Mouse (Mus musculus) MEL (cell line): ENCODE results near the gene Ahcyl1. TPM values are rescaled to one million over a fixed set of nuclear protein-coding genes. Genes with fewer than 3 reads are reported as not detected.
"Not testable (repeated sequence)": the region's sequence is repeated elsewhere in the genome, so short reads cannot be mapped to it uniquely, and the experiment has no call there.

ENCODE experiments used
- DNase-seq: peaks from one replicate; pipeline ENCODE4 v3.0.0; 2011; ENCODE audit warnings: low read depth, low spot score
- H3K27ac ChIP-seq: 2 replicates; pipeline ENCODE4 v1.5.1; 2012; ENCODE audit warnings: low read depth, mild to moderate bottlenecking, control low read depth, low read length, moderate library complexity; ENCODE audit not compliant: control insufficient read depth
- H3K27me3 ChIP-seq, 2 experiments: fragments of 150-350 bp in 1 of 2; sonication (generic) in 1 of 2; 2 replicates each; pipeline ENCODE4 v1.6.1; 2012; ENCODE audit warnings: low read length in 2 of 2, mild to moderate bottlenecking in 2 of 2, improper control_type of control experiment in 1 of 2, moderate library complexity in 1 of 2; ENCODE audit not compliant: insufficient read depth in 2 of 2, control insufficient read depth in 1 of 2
- H3K36me3 ChIP-seq, 2 experiments: 2 replicates each; pipeline ENCODE4 v1.6.1; 2012 to 2014; ENCODE audit warnings: low read length in 2 of 2, improper control_type of control experiment in 1 of 2, inconsistent platforms in 1 of 2, mild to moderate bottlenecking in 1 of 2; ENCODE audit not compliant: insufficient read depth in 2 of 2, control insufficient read depth in 1 of 2
- H3K4me1 ChIP-seq, 2 experiments: fragments of 150-350 bp in 1 of 2; sonication (generic) in 1 of 2; 2 replicates each; pipeline ENCODE4 v1.6.1; 2012; ENCODE audit warnings: low read length in 2 of 2, improper control_type of control experiment in 1 of 2, mild to moderate bottlenecking in 1 of 2; ENCODE audit not compliant: insufficient read depth in 2 of 2, control insufficient read depth in 1 of 2
- H3K4me3 ChIP-seq, 2 experiments: fragments of 150-350 bp in 1 of 2; sonication (generic) in 1 of 2; 2 replicates each; pipeline ENCODE4 v1.5.1; 2012; ENCODE audit warnings: low read depth in 2 of 2, low read length in 2 of 2, mild to moderate bottlenecking in 2 of 2, moderate library complexity in 2 of 2, control low read depth in 1 of 2, improper control_type of control experiment in 1 of 2; ENCODE audit not compliant: control insufficient read depth in 1 of 2, insufficient read depth in 1 of 2
- H3K79me2 ChIP-seq: 2 replicates; pipeline ENCODE4 v1.6.1; 2012; ENCODE audit warnings: mild to moderate bottlenecking, low read length, moderate library complexity; ENCODE audit not compliant: control insufficient read depth, poor library complexity, insufficient read depth
- H3K9ac ChIP-seq: 2 replicates; pipeline ENCODE4 v1.6.1; 2012; ENCODE audit warnings: low read depth, mild to moderate bottlenecking, control low read depth, low read length, moderate library complexity; ENCODE audit not compliant: control insufficient read depth, poor library complexity, severe bottlenecking
- H3K9me3 ChIP-seq: fragments of 150-350 bp; sonication (generic); replicated peaks from 2 replicates; pipeline ENCODE4 v1.6.1; 2012; ENCODE audit warnings: mild to moderate bottlenecking, low read length, improper control_type of control experiment, moderate library complexity; ENCODE audit not compliant: insufficient read depth
- BHLHE40 ChIP-seq: IDR thresholded peaks from 2 replicates; pipeline ENCODE4 v1.6.1; 2012; ENCODE audit warnings: low read depth, mild to moderate bottlenecking, inconsistent platforms, low read length, improper control_type of control experiment, borderline replicate concordance
- CHD1 ChIP-seq: IDR thresholded peaks from 2 replicates; pipeline ENCODE4 v1.6.1; 2012; ENCODE audit warnings: low read depth, mild to moderate bottlenecking, inconsistent platforms, low read length, improper control_type of control experiment
- ELF1 ChIP-seq: IDR thresholded peaks from 2 replicates; pipeline ENCODE4 v1.6.1; 2014; ENCODE audit warnings: low read depth, mild to moderate bottlenecking, inconsistent platforms, low read length, improper control_type of control experiment, moderate library complexity
- EP300 ChIP-seq, 2 experiments: IDR thresholded peaks; 2 replicates each; pipeline ENCODE4 v1.6.1; 2011; ENCODE audit warnings: improper control_type of control experiment in 2 of 2, low read length in 2 of 2, low read depth in 1 of 2, mild to moderate bottlenecking in 1 of 2
- MAX ChIP-seq: IDR thresholded peaks from 2 replicates; pipeline ENCODE4 v1.6.1; 2011; ENCODE audit warnings: low read length, improper control_type of control experiment
- MYB ChIP-seq: IDR thresholded peaks from 2 replicates; pipeline ENCODE4 v1.6.1; 2011; ENCODE audit warnings: mild to moderate bottlenecking, low read depth, low read length, improper control_type of control experiment
- POLR2A ChIP-seq, 2 experiments: IDR thresholded peaks; 2 replicates each; pipeline ENCODE4 v1.6.1; 2011 to 2012; ENCODE audit warnings: low read length in 2 of 2, mild to moderate bottlenecking in 2 of 2, control low read depth in 1 of 2, improper control_type of control experiment in 1 of 2, low read depth in 1 of 2, moderate library complexity in 1 of 2; ENCODE audit not compliant: control insufficient read depth in 1 of 2, insufficient read depth in 1 of 2, poor library complexity in 1 of 2
- POLR2AphosphoS2 ChIP-seq: IDR thresholded peaks from 2 replicates; pipeline ENCODE4 v1.6.1; 2011; ENCODE audit warnings: low read length, improper control_type of control experiment
- POLR2AphosphoS5 ChIP-seq: IDR thresholded peaks from 2 replicates; pipeline ENCODE4 v1.6.1; 2012; ENCODE audit warnings: low read depth, borderline replicate concordance, mild to moderate bottlenecking, inconsistent platforms, low read length, moderate library complexity, mixed read lengths
- RCOR1 ChIP-seq: IDR thresholded peaks from 2 replicates; pipeline ENCODE4 v1.6.1; 2012; ENCODE audit warnings: low read depth, mild to moderate bottlenecking, inconsistent platforms, low read length, improper control_type of control experiment
- TBP ChIP-seq: IDR thresholded peaks from 2 replicates; pipeline ENCODE4 v1.8.0; 2011; ENCODE audit warnings: low read depth, low read length, improper control_type of control experiment
- USF2 ChIP-seq, 2 experiments: IDR thresholded peaks; 2 replicates each; pipeline ENCODE4 v1.6.1; 2011 to 2012; ENCODE audit warnings: improper control_type of control experiment in 2 of 2, low read length in 2 of 2, borderline replicate concordance in 1 of 2, inconsistent platforms in 1 of 2, low read depth in 1 of 2, mild to moderate bottlenecking in 1 of 2; ENCODE audit not compliant: insufficient read depth in 1 of 2
- polyA plus RNA-seq, 2 experiments: library from polyadenylated mRNA; stranded (reverse) in 1 of 2; unstranded in 1 of 2; fragments of >175 nt in 1 of 2; fragments of >200 nt in 1 of 2; gene quantifications; 2 replicates each; pipeline versions ENCODE4 v1.2.1 to v1.2.4; 2012; ENCODE audit warnings: low replicate concordance in 2 of 2, low read depth in 1 of 2; ENCODE audit not compliant: insufficient read length in 2 of 2, insufficient read depth in 1 of 2, missing spikeins in 1 of 2
- total RNA-seq: library from RNA; depleted of rRNA; stranded (reverse); fragments of 300-350 nt; gene quantifications from 2 replicates; pipeline ENCODE4 v1.2.3, GENCODE M21; 2012

The Ahcyl1 gene
- total and polyA plus RNA-seq, 3 experiments = 28.0 to 105 (median 104) TPM

GRCm38 (mm10) chr3:107737609-107738190, 41.3 kb upstream of the Ahcyl1 start:
- Histone ChIP-seq H3K36me3 (no peaks in the 10 kb centered on the region), H3K9ac (no peak overlapping the region), H3K27ac (no peak overlapping the region)
- TF ChIP-seq RCOR1 (no peak), USF2 (IDR thresholded peaks at IDR 0.05; ENCODE audit: borderline replicate concordance in 1 of 2, insufficient read depth in 1 of 2, low read depth in 1 of 2, low read length in 2 of 2) (no peak), POLR2AphosphoS5 (no peak)
- TF ChIP-seq, all 39 proteins: peak for 0
- no peaks in the 10 kb centered on the region for H3K79me2 ChIP-seq
- H3K27me3 ChIP-seq = peaks cover 14 to 15% of the 10 kb centered on the region in 2 experiments
- no peak overlapping the region for H3K4me3 ChIP-seq
- no peaks in the 10 kb centered on the region for H3K9me3 ChIP-seq
- no peak for DNase-seq
- H3K4me1 ChIP-seq = no peaks in the 10 kb centered on the region

- H3K4me1 ChIP-seq, H3K9me3 ChIP-seq, H3K79me2 ChIP-seq, H3K36me3 ChIP-seq, H3K4me3 ChIP-seq, H3K9ac ChIP-seq, DNase-seq, H3K27ac ChIP-seq: not testable (repeated sequence)
- H3K27me3 ChIP-seq = peaks cover 18 to 26% of the 10 kb centered on the region in 2 experiments
Observed at GRCm38 (mm10) chr3:107735620-107736019, 39.3 kb upstream of the Ahcyl1 start.

DNA sequence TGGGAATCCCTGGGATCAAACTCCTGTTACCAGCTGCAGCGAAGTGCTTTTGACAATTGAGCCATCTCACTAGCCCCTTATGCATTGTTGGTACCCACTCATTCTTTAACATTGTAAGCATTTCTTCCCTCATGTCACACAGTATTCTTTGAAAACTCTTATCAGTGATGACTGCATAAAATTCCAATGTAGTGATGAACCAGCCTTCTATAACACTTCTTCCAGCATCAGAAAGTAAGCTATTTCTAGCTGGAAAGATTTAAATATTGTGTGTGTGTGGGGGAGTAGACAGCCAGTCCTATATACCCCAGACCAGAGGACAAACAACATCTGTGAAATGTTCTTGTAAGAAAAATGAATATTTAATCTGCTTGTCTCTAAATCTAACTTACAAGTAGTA, 37.0 kb upstream of the Ahcyl1 start:
- TF ChIP-seq BHLHE40 (no peak), TBP (no peak), MAX (no peak), POLR2A (IDR thresholded peaks at IDR 0.05; ENCODE audit: control insufficient read depth in 1 of 2, insufficient read depth in 1 of 2, low read depth in 1 of 2, low read length in 2 of 2, poor library complexity in 1 of 2) (no peak), POLR2AphosphoS2 (no peak), ELF1 (no peak), RCOR1 (no peak), EP300 (IDR thresholded peaks at IDR 0.05; ENCODE audit: low read depth in 1 of 2, low read length in 2 of 2) (no peak), MYB (no peak), CHD1 (no peak)
- no peak for DNase-seq
- Histone ChIP-seq H3K27me3 (peaks cover 13 to 30% of the 10 kb centered on the region in 2 experiments), H3K79me2 (no peaks in the 10 kb centered on the region), H3K4me1 (no peaks in the 10 kb centered on the region), H3K9me3 (no peaks in the 10 kb centered on the region), H3K9ac (no peak overlapping the region), H3K4me3 (no peak overlapping the region), H3K36me3 (no peaks in the 10 kb centered on the region), H3K27ac (no peak overlapping the region)
